Mouse (Mus musculus) hindbrain, embryonic 16.5 days (tissue): ENCODE data around the gene Apbb2. TPM values are rescaled to one million over a fixed set of nuclear protein-coding genes. Genes with fewer than 3 reads are reported as not detected.

ENCODE experiments used
- ATAC-seq: fragments of 200-750 bp; cut with Nextera tagmentation; 2 replicates; pipeline ENCODE4 v1.8.0; 2017; ENCODE audit warnings: moderate TSS enrichment, moderate library complexity
- H3K27ac ChIP-seq: fragments of 300-500 bp; sonication (generic); 2 replicates; pipeline ENCODE4 v1.5.1; 2014; ENCODE audit warnings: low read depth, mild to moderate bottlenecking, control low read depth, low read length, moderate library complexity
- H3K27me3 ChIP-seq: fragments of 300-500 bp; sonication (generic); replicated peaks from 2 replicates; pipeline ENCODE4 v1.6.1; 2014; ENCODE audit warnings: low read length; ENCODE audit not compliant: control insufficient read depth, insufficient read depth
- H3K36me3 ChIP-seq: fragments of 300-500 bp; sonication (generic); 2 replicates; pipeline ENCODE4 v1.6.1; 2014; ENCODE audit warnings: mild to moderate bottlenecking, low read length, moderate library complexity, mixed read lengths; ENCODE audit not compliant: control insufficient read depth, insufficient read depth
- H3K4me1 ChIP-seq: fragments of 300-500 bp; sonication (generic); 2 replicates; pipeline ENCODE4 v1.6.1; 2014; ENCODE audit warnings: low read depth, low read length; ENCODE audit not compliant: control insufficient read depth, insufficient read depth
- H3K4me2 ChIP-seq: fragments of 300-500 bp; sonication (generic); 2 replicates; pipeline ENCODE4 v1.6.1; 2014; ENCODE audit warnings: mild to moderate bottlenecking, low read length, control low read depth, moderate library complexity
- H3K4me3 ChIP-seq: fragments of 300-500 bp; sonication (generic); 2 replicates; pipeline ENCODE4 v1.5.1; 2014; ENCODE audit warnings: mild to moderate bottlenecking, low read length, control low read depth, moderate library complexity
- H3K9ac ChIP-seq: fragments of 300-500 bp; sonication (generic); 2 replicates; pipeline ENCODE4 v1.6.1; 2014; ENCODE audit warnings: low read depth, mild to moderate bottlenecking, control low read depth, low read length, moderate library complexity
- H3K9me3 ChIP-seq: fragments of 300-500 bp; sonication (generic); 2 replicates; pipeline ENCODE4 v1.6.1; 2014; ENCODE audit warnings: mild to moderate bottlenecking, low read length, moderate library complexity; ENCODE audit not compliant: control insufficient read depth
- WGBS: fragments of 180-500 bp; shearing (Covaris S2); extraction: QIAGEN DNeasy Blood & Tissue Kit; methylation state at CpG from one replicate; pipeline ENCODE4 v1.1.7; 2014; 5-methylcytosine and 5-hydroxymethylcytosine counted together
- polyA plus RNA-seq: library from polyadenylated mRNA; unstranded; fragments of >200 nt; fragmentation: Nextera tagmentation; extraction: Ambion mirVana; gene quantifications from 2 replicates; pipeline ENCODE4 v1.2.1, GENCODE M21; 2015

The Apbb2 gene
- polyA plus RNA-seq, 1 experiment from 2014 or later = 97.0 TPM

- WGBS = 90% methylated on average over 6 of the region's 6 CpGs
- no peaks in the 10 kb centered on the region for H3K36me3 ChIP-seq
- no peak overlapping the region for H3K27ac ChIP-seq
- no peak overlapping the region for H3K9ac ChIP-seq
- H3K9me3 ChIP-seq = no peaks in the 10 kb centered on the region
- no peak for ATAC-seq
- no peak overlapping the region for H3K4me2 ChIP-seq
- H3K4me3 ChIP-seq = no peak overlapping the region
- no peaks in the 10 kb centered on the region for H3K27me3 ChIP-seq
- peaks cover 6% of the 10 kb centered on the region for H3K4me1 ChIP-seq
These were observed 142.8 kb downstream of the Apbb2 start for GRCm38 (mm10) chr5:66475824-66476223.

GRCm38 (mm10) chr5:66474153-66474552, 144.4 kb downstream of the Apbb2 start:
- Histone ChIP-seq H3K4me2 (peak overlapping the region; percentile 16; the same call in 1 of the 2 replicates), H3K27me3 (no peaks in the 10 kb centered on the region), H3K27ac (peak overlapping the region; percentile 57), H3K9ac (no peak overlapping the region), H3K4me3 (no peak overlapping the region), H3K4me1 (peaks cover 6% of the 10 kb centered on the region), H3K36me3 (no peaks in the 10 kb centered on the region), H3K9me3 (no peaks in the 10 kb centered on the region)
- ATAC-seq = peak; percentile 66
- WGBS = 56% methylated on average over 11 of the region's 11 CpGs

- ATAC-seq = peak; percentile 55
- H3K36me3 ChIP-seq = no peaks in the 10 kb centered on the region
- peak overlapping the region; percentile 26 for H3K27ac ChIP-seq
- no peaks in the 10 kb centered on the region for H3K9me3 ChIP-seq
- WGBS = 25% methylated on average over 12 of the region's 12 CpGs
- H3K4me2 ChIP-seq = peak overlapping the region; percentile 2; the same call in 1 of the 2 replicates
- no peak overlapping the region for H3K9ac ChIP-seq
- no peaks in the 10 kb centered on the region for H3K27me3 ChIP-seq
- H3K4me3 ChIP-seq = no peak overlapping the region
- peaks cover 6% of the 10 kb centered on the region for H3K4me1 ChIP-seq
These were observed 145.0 kb downstream of the Apbb2 start for GRCm38 (mm10) chr5:66473599-66473998.

GRCm38 (mm10) chr5:66470837-66471236, 147.7 kb downstream of the Apbb2 start:
- Histone ChIP-seq H3K4me3 (no peak overlapping the region), H3K9ac (no peak overlapping the region), H3K27ac (no peak overlapping the region), H3K27me3 (no peaks in the 10 kb centered on the region), H3K4me1 (peaks cover 6% of the 10 kb centered on the region), H3K36me3 (no peaks in the 10 kb centered on the region), H3K4me2 (no peak overlapping the region), H3K9me3 (no peaks in the 10 kb centered on the region)
- 82% methylated on average over 5 of the region's 5 CpGs for WGBS
- no peak for ATAC-seq

GRCm38 (mm10) chr5:66469685-66470084, 148.9 kb downstream of the Apbb2 start:
- WGBS = 81% methylated on average over 11 of the region's 11 CpGs
- Histone ChIP-seq H3K27me3 (no peaks in the 10 kb centered on the region), H3K9me3 (no peaks in the 10 kb centered on the region), H3K27ac (no peak overlapping the region), H3K4me3 (no peak overlapping the region), H3K9ac (no peak overlapping the region), H3K4me1 (peaks cover 6% of the 10 kb centered on the region), H3K36me3 (no peaks in the 10 kb centered on the region), H3K4me2 (no peak overlapping the region)
- no peak for ATAC-seq

DNA sequence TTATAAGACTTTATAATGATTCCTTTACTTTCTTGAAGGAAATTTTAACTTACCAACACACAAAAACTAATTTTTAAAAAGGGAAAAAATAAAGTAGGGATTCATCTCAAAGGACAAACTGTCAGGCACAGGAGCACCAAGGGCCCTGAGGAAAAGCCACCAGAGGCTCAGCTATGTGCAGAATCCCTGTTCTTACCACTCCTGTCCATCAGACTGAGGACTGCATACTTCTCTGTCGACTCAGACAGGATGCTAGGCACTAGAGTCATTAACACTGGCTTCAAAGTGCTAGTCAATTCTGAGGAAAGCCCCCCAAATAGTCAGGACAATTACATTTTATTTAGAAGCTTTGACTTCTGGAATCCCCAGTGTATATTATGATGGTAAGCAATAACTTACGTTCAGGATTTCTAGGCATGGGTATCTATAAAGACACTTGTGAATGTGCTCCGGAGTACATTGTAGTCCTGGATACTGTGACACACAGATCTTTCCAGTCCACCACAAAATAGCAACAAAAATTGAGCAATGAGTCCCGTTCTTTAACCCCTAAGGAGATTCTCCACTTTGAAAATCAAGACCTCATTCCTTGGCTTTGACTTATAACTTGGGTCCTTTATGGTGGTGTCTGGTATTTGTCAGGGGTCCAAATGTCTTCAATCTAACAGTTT, 150.1 kb downstream of the Apbb2 start:
- WGBS = 93% methylated on average over 4 of the region's 4 CpGs
- H3K9ac ChIP-seq = no peak overlapping the region
- ATAC-seq = no peak

DNA sequence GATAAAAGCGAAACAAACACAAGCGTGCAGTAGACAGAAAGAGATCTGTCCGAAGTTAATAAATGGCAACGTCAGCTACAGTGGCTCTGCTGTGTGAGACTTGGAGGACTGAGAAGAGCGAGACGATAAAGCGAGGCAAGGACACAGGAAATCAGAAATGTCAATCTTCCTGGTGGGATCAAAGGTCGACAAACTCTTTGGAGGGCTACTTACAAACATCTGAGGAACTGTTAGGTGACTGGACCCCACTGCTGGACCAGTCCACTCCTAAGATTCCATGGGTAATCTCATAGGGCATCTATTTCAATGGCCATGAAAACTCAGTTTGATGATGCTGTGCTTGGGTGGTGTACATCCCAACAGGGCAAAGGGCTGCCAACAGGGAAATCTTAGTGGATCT, 155.9 kb downstream of the Apbb2 start:
- Histone ChIP-seq H3K27me3 (no peaks in the 10 kb centered on the region), H3K9ac (no peak overlapping the region), H3K4me1 (no peaks in the 10 kb centered on the region), H3K36me3 (no peaks in the 10 kb centered on the region), H3K4me2 (no peak overlapping the region), H3K9me3 (no peaks in the 10 kb centered on the region), H3K4me3 (no peak overlapping the region), H3K27ac (no peak overlapping the region)
- WGBS = 73% methylated on average over 8 of the region's 8 CpGs
- no peak for ATAC-seq

More for the DNA sequence above, 150.1 kb downstream of the Apbb2 start:
- H3K27me3 ChIP-seq = no peaks in the 10 kb centered on the region
- H3K4me1 ChIP-seq = no peaks in the 10 kb centered on the region
- H3K27ac ChIP-seq = no peak overlapping the region
- no peaks in the 10 kb centered on the region for H3K36me3 ChIP-seq
- no peak overlapping the region for H3K4me3 ChIP-seq
- no peaks in the 10 kb centered on the region for H3K9me3 ChIP-seq
- no peak overlapping the region for H3K4me2 ChIP-seq

GRCm38 (mm10) chr5:66458851-66459250, 159.7 kb downstream of the Apbb2 start:
- no peak for ATAC-seq

GRCm38 (mm10) chr5:66455271-66455670, 163.3 kb downstream of the Apbb2 start:
- no peak for ATAC-seq

More at GRCm38 (mm10) chr5:66458851-66459250, 159.7 kb downstream of the Apbb2 start:
- H3K9me3 ChIP-seq = no peaks in the 10 kb centered on the region
- no peaks in the 10 kb centered on the region for H3K36me3 ChIP-seq
- H3K9ac ChIP-seq = no peak overlapping the region
- H3K4me2 ChIP-seq = no peak overlapping the region
- H3K27me3 ChIP-seq = no peaks in the 10 kb centered on the region
- H3K4me3 ChIP-seq = no peak overlapping the region
- H3K27ac ChIP-seq = no peak overlapping the region
- no peaks in the 10 kb centered on the region for H3K4me1 ChIP-seq
- 84% methylated on average over 5 of the region's 5 CpGs for WGBS

More at GRCm38 (mm10) chr5:66455271-66455670, 163.3 kb downstream of the Apbb2 start:
- H3K9ac ChIP-seq = no peak overlapping the region
- H3K27me3 ChIP-seq = no peaks in the 10 kb centered on the region
- H3K4me3 ChIP-seq = no peak overlapping the region
- H3K4me2 ChIP-seq = no peak overlapping the region
- H3K4me1 ChIP-seq = no peaks in the 10 kb centered on the region; the same call in 1 of the 2 replicates
- 92% methylated on average over 5 of the region's 5 CpGs for WGBS
- 0 out of 2 replicates have a peak, but pooled peaks cover 4% of the 10 kb centered on the region for H3K36me3 ChIP-seq
- no peak overlapping the region for H3K27ac ChIP-seq
- H3K9me3 ChIP-seq = no peaks in the 10 kb centered on the region
